Mouse (Mus musculus) frontal cortex, postnatal 14 days (tissue): Measurements from ENCODE around the gene Prss57.

ENCODE experiments used
- DNase-seq, 2 experiments: peaks; one replicate each; pipeline ENCODE4 v3.0.0; 2022; ENCODE audit warnings: low spot score in 2 of 2

Prss57 gene

DNA sequence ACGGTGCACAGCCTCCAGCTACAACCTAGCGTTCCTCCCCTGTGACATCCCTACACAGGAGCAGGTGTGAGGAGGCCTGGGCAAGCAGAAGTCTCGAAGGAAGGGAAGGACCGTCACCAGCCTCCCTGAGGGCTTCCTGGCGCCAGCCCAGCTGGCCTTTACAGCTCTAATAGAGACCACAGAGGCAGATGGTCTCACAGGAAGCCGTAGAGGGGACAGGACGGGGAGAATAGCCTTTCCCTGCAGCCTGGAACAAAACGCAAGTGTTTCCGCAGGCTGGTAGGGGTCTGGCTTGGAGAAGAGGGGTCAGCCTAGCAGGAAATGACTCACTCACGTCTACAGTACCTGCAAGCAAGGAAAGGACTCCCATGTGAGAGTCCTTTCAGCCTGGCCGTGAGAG lies 17.1 kb upstream of the Prss57 start:
- no peak for DNase-seq

DNA sequence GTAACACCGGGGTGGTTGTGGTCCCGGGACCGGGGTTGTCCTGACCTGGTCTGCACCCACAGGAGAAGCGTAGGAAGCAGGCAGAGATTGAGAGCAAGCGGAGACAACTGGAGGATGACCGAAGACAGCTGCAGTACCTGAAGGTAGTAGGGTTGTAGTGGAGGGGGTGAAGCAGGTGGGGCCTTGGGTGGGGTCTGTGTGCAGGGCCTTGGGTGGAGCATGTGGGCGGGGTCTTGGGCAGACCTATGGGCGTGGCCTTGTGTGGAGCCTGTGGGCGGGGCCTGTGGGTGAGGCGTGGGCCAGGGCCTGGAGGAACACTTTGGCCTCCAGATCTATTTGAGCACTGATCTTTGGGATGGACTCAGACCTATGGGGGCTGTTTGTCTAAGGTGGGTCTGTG lies 16.2 kb upstream of the Prss57 start:
- no peak for DNase-seq

DNA sequence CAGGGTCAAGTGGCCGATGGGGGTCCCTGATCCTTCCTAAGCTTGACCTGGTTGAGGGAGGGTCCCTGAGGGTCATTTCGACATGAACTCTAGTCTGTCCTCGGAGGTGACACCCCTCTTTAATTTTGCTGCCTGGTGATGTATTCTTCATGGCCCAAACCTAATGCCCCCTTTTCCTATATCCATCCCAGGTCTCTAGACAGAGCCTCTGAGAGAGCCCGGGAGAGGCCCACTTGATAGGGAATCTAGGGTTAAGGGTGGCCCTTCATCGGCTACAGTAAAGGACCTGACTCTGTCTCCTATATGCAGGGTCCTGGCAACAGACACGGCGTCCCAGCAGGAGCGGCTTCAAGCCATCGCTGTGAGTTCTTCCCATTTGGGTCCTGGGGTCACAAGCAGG lies 15.6 kb upstream of the Prss57 start:
- DNase-seq: no peak

DNA sequence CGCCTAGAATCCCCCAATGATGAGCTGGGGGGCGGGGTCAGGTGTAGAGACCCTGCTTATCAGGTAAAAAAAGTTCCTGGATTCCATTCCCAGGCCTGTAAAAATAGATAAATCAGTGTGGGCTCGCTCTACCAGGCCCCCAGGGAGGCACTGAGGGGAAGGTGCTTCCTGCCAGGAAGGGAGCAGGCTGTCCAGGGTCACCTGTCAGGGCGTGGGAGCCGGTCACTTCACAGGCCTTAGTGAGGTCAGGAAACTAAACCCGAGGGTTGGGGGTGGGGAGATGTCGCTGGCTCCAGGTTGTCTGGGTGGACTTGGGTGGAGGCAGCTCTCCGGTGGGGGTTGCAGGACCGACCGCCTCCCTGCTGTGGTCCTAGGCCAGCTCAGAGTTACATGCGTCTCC lies 14.9 kb upstream of the Prss57 start:
- no peak for DNase-seq

DNA sequence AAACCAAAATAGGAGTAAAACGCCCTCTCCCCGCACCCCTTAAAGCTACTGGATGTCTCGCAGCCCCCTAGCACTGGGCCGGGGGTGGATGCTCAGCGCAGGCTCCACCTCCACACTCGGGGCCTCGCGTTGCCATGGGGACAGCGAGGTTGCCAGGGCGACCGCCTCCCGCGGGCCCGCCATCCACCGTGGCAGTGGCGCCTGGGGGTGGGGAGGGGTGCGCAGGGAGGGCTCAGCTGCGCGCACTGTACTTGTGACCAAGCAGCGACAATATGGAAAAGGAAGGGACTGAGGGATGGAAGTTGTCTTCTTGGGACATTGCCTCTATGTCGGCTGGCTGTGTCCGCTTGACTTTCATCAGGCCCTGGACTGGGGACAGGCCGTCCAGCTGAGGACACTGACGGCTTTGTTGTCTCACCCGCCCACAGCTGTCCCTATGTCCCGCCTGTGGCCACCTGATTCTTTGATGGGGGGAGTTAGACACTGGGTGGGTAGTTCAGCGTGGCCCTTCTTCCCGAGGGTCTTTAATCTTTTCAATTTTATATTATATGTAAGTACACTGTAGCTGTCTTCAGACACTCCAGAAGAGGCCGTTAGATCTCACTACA lies 13.1 kb upstream of the Prss57 start:
- DNase-seq: peak; percentile 90 to 92

DNA sequence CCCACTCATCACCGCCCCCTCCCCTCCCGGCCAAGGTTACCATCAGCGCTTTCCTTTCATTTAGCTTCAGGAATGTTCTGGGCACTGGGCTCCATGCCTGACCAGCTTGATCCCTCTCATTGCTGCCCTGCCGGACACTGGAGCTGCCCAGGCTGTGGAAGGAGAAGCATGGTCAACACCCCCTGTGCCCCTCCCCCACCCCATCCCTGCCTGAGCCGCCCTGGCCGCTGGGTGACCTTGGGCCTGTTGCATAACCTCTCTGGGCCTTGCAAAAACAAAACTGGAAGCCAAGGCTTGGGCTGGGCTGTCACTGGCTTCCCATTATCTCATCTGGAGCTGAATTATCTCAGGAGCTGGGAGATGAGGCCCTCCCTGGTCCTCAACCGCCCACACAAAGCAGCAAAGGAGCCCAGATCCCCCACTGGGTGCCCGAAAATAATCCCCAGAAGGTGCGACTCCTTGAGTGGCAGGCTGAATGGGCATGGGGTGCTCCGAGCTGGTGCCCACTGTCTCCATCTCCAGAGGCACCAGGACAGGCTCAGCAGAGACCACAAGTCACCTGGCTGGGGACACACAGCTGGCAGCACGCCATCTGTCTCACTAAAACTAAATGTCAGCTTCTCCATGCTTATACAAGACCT lies 11.7 kb upstream of the Prss57 start:
- DNase-seq: no peak

DNA sequence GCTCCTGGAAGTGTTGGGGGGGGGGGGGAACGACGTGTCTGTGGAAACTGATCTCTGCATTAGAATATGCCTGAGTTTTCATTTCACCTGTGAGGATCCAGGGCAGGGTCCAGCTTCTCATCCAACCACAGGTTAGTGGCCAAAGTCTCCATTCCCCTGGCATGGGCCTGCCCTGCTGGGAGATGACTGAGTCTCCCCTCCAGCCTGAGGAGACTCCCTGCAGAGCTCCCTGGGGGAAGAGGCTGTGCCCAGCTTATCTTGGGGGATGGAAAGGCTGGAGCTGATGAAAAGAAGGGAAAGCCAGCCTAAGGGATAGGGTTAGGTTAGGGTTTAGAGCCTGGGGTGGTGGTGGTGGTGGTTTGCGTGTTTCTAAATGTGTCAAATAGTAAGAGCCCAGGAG lies 11.1 kb upstream of the Prss57 start:
- DNase-seq: no peak

DNA sequence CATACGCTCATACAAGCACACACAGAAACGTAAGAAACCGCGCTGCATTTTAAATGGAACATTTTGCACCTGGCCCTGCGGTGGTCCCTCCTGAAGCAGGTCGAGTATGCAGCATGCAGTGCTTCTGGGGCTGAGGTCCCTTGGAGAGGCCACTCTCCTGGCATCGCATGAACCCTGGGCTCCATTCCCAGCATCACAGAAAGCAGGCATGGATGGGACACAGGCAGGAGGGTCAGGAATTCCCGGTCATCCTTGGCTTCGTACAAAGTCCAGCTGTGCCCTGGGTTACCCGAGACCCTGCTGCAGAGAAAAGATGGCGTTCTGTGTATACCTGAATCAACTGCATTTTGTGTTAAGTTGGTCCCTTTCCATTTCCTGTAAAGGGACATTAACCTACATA lies 9.7 kb upstream of the Prss57 start:
- DNase-seq: no peak

DNA sequence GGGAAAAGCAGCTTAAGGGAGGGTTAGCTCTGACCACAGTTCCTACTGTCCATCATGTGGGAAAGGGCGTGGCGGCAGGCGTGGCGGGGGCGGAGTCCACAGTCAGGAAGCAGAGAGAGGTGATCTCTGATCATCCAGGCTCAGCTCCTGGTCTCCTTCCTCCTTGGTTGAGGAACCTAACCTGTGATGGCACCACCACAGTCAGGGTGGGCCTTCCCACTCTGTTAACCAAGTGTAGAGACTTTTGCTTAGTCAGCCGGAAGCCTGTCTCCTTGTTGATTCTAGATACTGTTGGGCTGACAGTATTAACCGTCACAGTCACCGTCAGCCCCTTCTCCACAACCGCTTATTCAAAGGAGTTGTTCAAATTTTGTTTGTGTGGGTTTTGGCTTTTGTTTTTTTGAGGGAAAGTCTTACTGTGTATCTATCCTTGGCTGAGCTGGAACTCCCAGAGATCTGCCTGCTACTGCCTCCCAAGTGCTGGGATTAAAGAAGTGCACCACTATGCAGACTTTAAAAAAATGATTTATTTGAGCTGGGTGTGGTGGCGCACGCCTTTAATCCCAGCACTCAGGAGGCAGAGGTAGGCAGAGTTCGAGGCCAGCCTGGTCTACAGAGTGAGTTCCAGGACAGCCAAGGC lies 7.6 kb upstream of the Prss57 start:
- DNase-seq: no peak

DNA sequence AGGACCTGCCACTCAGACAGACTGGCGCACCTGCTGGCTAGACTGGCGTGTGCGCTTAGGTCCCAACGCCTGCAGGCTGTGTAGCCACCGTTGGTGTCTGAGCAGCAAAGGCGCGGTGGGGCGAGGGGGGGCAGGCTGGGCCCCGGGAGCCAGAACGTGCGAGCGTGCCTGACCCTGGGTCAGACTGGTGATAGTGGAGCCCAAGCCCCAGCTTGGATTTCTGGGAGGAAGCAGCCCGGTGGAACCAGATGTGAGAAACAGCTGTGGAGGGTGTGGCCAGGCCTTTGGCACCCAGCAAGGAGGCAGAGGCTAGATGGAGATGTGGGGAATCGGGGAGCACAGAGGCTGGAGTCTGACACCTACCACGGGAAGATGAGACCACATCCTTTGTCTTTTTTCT lies 6.6 kb upstream of the Prss57 start:
- no peak for DNase-seq

DNA sequence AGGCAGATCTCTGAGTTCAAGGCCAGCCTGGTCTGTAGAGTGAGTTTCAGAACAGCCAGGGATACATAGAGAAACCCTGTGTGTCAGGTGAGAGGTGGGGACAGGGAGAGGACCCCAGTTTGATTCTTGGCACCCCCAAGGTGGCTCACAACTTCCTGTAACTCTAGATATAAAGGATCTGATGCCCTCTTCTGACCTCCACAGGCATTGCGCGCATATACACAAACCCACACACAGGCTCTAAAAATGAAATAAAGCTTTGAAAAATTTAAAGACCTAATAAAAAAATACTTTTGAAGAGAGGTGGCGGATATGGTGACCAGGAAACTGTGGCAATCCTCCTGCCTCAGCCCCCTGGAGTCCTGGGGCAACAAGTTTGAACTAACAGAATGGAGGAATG lies 5.1 kb upstream of the Prss57 start:
- no peak for DNase-seq

DNA sequence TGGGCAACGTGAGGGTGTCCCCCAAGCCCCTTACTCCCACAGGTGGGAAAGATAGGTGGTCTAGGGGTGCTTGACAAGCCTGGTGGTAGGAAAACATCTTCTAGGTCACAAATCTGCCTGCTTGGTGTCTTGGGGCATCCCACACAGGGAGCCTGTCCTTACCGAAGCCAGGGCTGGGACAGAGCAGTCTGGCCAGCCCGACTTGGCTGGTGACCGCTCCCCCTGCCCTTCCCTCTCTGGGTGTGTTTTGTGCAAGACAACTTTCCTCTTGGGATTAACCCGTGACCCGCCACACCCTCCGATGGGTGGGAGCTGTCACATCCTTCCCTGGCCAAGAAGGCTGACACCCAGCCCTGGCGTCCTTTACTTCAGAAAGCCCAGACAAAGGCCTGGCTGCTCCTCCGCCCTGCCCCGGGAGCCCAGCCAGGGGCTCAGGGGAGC lies 3.8 kb upstream of the Prss57 start:
- DNase-seq: no peak

DNA sequence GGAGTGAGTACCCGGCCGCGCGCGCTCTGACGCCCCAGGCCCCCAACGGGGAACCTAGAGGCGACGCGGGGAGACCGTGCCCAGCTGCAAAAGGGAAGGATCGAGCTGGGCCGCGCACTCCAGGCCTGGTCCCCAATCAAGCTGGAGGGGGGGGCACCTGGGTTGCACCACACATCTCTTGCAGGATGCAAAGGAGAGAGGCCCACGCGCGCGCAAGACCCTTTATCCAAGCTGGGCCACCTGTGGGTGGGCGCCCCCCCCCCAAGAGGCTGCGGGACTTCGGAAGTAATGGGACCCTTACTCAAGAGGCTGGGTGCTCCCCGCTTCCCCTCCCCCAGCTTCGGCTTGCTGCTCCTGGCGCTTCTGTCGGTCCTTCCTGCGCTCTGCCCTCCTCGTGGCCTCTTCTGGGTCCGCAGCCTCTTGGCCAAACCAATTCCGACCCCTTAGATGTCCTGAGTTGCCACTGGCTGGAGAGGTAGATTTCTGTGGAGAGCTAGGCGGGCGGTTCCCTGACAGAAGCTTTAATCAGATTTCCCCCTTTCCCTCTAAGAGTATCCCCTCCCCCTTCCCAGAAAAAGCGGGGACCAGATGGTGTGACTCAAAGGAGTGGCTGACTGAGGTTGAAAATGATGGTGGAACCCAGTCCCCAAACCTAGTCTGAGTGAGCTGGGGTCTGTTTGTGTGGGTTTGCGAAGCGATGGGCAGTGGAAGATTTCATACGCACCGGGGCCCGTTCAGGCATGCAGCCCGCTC lies 3.2 kb upstream of the Prss57 start:
- DNase-seq: no peak

DNA sequence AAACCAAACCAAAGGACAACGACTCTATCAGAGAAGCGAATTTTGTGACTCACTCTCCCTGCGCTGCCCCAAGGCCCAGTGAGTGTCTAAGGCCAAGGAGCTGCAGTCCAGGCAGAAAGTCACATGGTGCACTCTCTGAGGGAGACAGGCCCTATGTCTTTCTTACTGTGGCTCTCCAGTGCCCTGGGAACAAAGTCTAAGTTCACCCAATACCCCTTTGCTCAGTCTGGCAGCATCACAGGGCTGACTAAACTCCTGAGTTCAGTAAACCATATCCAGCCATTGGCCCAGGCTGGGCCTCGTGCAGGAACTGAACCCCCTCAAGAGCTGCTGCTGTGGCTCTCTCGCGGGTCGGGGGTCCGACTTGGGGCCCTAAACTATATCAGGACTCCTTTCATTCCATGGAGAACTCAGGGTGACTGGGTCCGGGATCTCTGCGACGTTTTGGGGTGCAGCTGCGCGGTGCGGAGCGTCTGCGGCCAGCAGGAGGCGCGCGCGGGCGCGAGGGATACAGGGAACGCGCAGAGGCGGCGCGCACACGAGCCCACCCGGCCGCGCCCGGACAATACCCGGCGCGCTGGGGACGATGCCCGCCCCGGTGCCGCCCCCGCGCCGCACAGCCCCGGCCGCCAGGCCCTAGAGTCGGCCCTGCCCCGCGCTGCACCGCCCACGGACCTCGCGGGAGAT lies 2.4 kb upstream of the Prss57 start, which contains the start of gene Palm:
Palm (plus strand) TSS at position 522 of the 687 bp plus-strand sequence.
- DNase-seq: peak; percentile 65 to 73

DNA sequence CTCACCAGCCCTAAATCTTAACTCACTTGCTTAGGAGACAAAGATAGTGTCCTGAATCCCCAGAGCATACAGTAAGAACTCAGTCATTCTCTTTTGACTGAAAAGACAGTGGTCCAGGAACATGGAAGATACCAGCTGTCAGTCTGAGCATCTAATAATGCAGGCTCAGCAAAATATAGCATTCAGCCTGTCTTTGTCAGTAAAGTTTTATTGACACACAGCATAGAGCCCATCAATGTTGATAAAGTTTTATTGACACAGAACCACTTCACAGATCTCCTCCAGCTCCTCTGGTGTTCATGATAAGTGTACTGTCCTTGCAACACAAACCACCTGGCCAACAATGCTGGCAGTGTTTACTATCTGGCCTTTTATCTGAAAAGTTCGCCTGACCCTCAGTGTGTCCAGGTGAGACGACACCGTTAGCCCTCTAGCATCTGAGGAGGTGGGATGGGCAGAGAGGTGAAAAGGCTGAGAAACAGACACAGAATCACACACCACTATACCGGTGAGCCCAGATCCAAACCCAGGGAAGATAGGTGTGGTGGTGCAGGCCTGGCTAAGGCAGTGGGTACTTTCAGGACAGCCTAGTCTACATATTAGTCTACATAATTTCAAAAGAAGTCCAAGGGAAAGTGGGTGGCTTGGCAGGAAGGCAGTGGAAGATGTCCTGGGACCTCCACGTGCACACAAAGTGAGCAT lies 1.7 kb upstream of the Prss57 start:
- no peak for DNase-seq

DNA sequence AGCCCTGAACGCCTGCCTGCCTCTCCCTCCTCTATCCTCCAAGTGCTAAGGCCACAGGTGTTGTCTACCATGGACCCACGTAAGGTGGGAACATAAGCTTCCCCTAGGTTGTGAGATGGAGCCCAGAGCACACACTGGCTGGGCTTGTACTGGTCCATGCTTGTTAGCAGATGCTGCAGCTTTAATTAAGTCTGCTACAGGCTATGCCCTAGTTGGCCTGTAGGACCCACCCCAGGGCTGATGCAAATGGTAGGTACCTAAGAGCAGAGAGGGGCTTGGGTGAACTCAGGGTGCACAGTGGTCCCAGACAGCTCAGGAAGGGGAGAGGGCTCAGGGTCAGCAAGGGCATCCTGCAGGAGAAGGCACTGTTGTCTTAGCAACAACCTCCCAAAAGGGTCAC lies 1.2 kb downstream of the Prss57 start:
- no peak for DNase-seq

DNA sequence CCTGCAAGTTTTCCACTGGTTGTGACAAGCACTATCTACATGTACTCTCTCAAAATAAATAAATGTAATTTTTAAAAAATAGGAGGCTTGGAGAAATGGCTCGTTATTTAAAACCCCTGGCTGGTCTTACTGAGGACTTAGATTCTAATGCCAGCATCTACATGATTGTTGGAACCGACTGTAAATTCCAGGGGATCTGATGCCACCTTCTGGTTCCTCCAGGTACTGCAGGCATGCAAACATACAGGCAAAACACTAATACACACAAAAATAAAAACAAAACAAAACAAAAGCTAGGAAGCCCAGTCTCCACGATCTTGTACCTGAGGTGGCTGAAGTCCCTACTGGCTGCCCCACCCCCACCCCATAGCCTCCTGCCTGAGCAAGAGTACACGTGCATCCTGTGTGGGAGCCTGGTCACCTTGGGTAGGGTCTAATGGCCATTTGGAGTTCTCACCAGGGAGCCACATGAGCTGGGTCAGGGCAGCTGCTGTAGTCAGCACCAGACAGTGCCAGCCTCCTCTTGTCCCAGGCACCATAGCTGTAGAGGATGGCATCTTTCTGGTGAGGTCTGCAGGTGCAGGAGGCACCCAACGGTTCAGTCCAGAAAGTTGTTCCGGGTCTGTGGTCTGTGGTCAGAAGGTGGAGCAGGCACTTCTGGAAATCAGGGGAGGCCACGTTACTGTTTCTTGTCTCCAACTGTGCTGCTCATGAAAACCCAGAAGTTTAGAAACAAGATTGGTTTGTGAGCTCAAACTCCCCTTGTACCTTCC lies 2.2 kb downstream of the Prss57 start:
- peak in 1 of 2 experiments; percentile 74 for DNase-seq

DNA sequence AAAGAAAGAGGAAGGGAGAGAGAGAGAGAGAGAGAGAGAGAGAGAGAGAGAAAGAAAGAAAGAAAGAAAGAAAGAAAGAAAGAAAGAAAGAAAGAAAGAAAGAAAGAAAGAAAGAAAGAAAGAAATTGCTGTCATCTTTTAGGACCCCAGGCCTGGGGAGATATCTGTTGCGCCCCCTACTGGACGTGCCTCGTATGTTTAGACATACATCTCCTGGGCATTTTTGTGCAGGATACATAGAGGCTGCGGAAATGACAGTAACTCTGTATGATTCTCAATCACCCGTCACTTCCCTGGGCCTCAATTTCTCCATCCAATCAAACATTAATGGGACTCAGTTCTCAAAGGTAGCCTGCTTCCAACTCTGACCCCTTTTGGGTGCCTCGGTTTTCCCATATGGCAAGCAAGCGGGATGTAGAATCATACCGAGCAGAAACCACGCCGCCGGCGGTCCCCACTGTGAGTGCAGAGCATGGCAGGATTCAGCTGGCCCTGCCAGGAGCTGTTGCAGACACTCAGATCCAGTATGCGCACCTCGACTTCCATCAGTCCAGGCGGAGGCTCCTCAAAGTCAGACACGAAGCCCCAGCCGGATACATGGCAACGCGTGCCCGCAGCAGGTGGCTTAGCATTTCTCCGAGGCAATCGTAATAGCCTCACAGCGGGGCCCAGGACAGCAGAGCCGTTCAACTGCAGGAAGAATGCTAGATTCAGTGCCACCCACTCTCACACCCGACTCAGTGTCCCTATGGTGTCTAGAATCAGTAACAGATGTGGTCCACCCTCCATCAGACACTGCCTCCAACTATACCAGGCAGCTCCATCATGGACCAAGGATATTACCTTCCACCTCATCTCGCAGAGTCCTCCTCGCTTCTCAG lies 6.6 kb downstream of the Prss57 start:
- DNase-seq: no peak

DNA sequence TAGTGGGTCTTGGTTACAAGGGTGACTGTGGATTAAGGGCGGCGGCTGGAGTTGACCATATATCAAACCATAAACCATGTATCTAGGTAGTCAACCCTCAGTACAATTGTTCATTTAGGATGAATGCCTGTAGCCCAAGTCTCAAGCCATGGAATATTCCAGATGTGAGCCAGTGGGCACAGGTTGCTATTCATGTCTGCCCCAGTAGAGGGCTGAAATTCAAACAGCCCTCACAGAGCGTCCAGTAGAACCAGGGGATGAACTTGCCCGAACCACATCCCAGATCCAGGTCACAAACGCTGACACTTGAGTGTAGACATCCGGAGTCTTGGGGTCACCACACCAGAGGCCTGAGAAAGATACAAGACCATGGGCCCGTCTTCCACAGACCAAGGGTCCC lies 7.7 kb downstream of the Prss57 start:
- no peak for DNase-seq

DNA sequence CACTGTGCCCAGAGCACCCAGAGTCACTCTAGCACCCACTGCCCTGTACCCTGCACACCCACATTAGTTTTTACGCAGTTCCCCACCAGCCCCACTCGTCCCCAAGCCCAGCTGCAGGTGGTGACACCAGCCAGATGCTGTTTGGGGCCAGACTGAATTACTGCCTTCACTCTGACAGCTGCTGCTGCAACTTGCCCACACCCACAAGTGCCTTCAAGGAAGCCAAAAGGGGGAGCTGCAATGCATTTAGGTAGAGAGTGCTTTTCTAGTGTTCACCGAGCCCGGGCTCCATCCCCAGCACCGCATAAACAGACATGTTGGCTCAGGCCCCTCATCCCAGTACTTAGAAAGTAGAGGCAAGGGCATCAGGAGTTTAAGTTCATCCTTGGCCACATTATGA lies 8.8 kb downstream of the Prss57 start:
- no peak for DNase-seq
